Mouse (Mus musculus) monocyte, adult 59 days (primary cell): Measurements from ENCODE around the gene Gm14434. TPM values are rescaled to one million over a fixed set of nuclear protein-coding genes. Genes with fewer than 3 reads are reported as not detected.

Experiments
- total RNA-seq, 2 experiments: library from RNA; stranded (reverse); gene quantifications; one replicate each; pipeline ENCODE4 v1.2.4; 2023

Gm14434 gene
- total RNA-seq, result not detected

DNA sequence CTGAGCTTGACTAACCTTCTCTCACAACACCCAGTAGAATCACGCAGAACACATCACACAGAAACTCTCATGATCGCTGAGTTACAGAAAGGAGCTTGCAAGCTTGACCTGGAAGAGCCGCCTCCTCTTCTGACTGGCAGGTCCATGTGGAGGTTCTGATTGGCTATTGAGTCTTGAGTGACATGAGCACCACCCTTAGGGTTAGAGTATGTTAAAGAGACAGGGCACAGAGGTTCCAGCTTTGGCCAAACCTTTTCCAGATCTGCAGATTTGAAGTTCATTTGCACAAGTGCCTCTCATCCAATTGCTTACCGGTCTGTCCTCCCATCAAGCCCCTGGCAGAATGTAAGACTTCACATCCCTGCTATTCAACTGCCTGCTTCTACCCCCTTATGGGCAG, at the start of gene Gm14434:
TSS of gene Gm14434 (minus strand) at position 101 of the 400 bp plus-strand sequence.

DNA sequence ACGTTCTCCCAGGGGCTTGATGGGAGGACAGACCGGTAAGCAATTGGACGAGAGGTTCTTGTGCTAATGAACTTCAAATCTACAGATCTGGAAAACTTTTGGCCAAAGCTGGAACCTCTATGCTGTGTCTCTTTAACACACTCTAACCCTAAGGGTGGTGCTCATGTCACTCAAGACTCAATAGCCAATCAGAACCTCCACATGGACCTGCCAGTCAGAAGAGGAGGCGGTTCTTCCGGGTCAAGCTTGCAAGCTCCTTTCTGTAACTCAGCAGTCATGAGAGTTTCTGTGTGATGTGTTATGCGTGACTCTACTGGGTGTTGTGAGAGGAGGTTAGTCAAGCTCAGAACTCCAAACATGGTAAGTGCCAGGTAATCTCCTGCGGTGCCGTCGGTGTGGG, 34.2 kb upstream of the Gm14434 start, which contains the start of gene Zfp967:
TSS of gene Zfp967 (plus strand) at position 301 of the 400 bp plus-strand sequence.

DNA sequence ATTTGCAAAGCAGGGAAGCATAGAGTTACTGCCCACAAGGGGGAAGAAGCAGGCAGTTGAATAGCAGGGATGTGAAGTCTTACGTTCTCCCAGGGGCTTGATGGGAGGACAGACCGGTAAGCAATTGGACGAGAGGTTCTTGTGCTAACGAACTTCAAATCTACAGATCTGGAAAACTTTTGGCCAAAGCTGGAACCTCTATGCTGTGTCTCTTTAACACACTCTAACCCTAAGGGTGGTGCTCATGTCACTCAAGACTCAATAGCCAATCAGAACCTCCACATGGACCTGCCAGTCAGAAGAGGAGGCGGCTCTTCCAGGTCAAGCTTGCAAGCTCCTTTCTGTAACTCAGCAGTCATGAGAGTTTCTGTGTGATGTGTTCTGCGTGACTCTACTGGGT, 63.3 kb downstream of the Gm14434 start, which contains the start of gene Gm14435:
TSS of gene Gm14435 (plus strand) at position 301 of the 400 bp plus-strand sequence.

Other genes starting within 250 kb of the Gm14434 start
- not detected for gene Gm11009, start 167.3 kb downstream of the Gm14434 start, total RNA-seq
- gene Gm14435, start 63.2 kb downstream of the Gm14434 start, total RNA-seq, result not detected
- not detected for gene Zfp967, start 34.3 kb upstream of the Gm14434 start, total RNA-seq
- gene Gm14308, start 149.6 kb upstream of the Gm14434 start, total RNA-seq, result 1 to 10 TPM; 2.1 to 5.1 TPM
- gene Zfp973, start 183.7 kb upstream of the Gm14434 start, total RNA-seq, result 1 to 10 TPM; 2.2 to 3.9 TPM
- gene Gm14305, start 221.5 kb upstream of the Gm14434 start, total RNA-seq, result 1 to 10 TPM; 2.1 to 2.5 TPM